Mouse (Mus musculus): ENCODE measurements around the gene Thap12.

DNA sequence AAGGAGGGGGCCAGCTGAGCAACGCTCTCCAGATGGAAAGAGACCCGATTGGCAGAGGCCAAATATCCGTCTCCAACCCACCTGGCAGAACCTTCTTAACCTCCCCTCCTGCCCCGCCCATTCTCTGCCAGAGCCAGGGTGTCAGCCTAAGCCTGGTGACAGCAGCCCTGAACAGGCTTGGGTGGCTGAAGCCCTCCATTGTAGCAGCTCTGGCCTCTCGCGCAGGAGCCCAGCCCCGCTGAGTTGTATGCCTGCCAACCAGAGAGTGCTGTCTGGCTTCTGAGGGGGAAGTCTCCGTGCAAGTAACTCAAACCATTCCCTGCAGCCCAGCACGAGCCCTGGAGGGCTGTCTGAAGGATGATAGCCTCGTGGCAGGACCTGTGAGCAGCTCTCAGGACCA lies 32.0 kb downstream of the Thap12 start:
- TF ChIP-seq POLR2A (IDR thresholded peaks at IDR 0.05; ENCODE audit: borderline replicate concordance, extremely low read depth, insufficient read depth, insufficient read length, poor library complexity, severe bottlenecking) = no peak
- no peak for TF ChIP-seq CTCF (IDR thresholded peaks at IDR 0.05; ENCODE audit: borderline replicate concordance, extremely low read depth, insufficient read depth, insufficient read length)
